Mouse (Mus musculus) intestine, embryonic 15.5 days (tissue): ENCODE results near the gene 4932438H23Rik. TPM values are rescaled to one million over a fixed set of nuclear protein-coding genes. Genes with fewer than 3 reads are reported as not detected.

Source experiments
- ATAC-seq: fragments of 200-750 bp; cut with Nextera tagmentation; 2 replicates; pipeline ENCODE4 v1.8.0; 2017; ENCODE audit warnings: moderate TSS enrichment, moderate library complexity
- H3K27ac ChIP-seq: fragments of 300-500 bp; sonication (generic); 2 replicates; pipeline ENCODE4 v1.5.1; 2015; ENCODE audit warnings: mild to moderate bottlenecking, inconsistent platforms
- H3K27me3 ChIP-seq: fragments of 300-500 bp; sonication (generic); replicated peaks from 2 replicates; pipeline ENCODE4 v1.6.1; 2015; ENCODE audit warnings: inconsistent platforms
- H3K36me3 ChIP-seq: fragments of 300-500 bp; sonication (generic); 2 replicates; pipeline ENCODE4 v1.6.1; 2015; ENCODE audit warnings: inconsistent platforms
- H3K4me1 ChIP-seq: fragments of 300-500 bp; sonication (generic); replicated peaks from 2 replicates; pipeline ENCODE4 v1.6.1; 2015; ENCODE audit warnings: inconsistent platforms
- H3K4me2 ChIP-seq: fragments of 300-500 bp; sonication (generic); replicated peaks from 2 replicates; pipeline ENCODE4 v1.6.1; 2015; ENCODE audit warnings: mild to moderate bottlenecking, inconsistent platforms
- H3K4me3 ChIP-seq: fragments of 300-500 bp; sonication (generic); replicated peaks from 2 replicates; pipeline ENCODE4 v1.5.1; 2015; ENCODE audit warnings: inconsistent platforms
- H3K9ac ChIP-seq: fragments of 300-500 bp; sonication (generic); 2 replicates; pipeline ENCODE4 v1.6.1; 2015; ENCODE audit warnings: inconsistent platforms
- H3K9me3 ChIP-seq: fragments of 300-500 bp; sonication (generic); 2 replicates; pipeline ENCODE4 v1.6.1; 2016; ENCODE audit warnings: inconsistent platforms
- WGBS: fragments of 180-500 bp; shearing (Covaris S2); methylation state at CpG from one replicate; pipeline ENCODE4 v1.1.7; 2015; 5-methylcytosine and 5-hydroxymethylcytosine counted together
- polyA plus RNA-seq: library from polyadenylated mRNA; unstranded; fragments of >200 nt; fragmentation: Nextera tagmentation; extraction: Ambion mirVana; gene quantifications from 2 replicates; pipeline ENCODE4 v1.2.1, GENCODE M21; 2015

4932438H23Rik gene
- 0.26 and 0.53 TPM in 2 replicates for polyA plus RNA-seq

DNA sequence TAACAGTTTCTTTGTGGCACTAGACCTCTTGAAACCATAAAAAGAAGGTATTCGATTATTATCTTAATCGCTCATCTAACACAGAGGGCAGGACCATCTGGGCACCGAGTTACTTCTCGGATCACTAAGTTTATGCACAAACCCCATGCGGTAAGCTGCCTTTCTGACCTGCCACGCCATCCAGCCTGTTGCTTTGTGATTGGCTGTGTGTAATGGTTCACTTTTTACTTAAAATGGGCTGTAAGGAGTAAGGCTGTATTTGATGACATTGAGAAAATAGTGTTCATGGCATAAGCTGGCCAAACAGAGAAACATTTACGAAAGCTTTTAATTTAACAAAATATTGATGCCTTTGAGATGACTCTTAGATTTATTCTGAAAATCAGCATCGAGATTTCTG is at the start of gene 4932438H23Rik:
Gene 4932438H23Rik (minus strand): TSS at position 101 of the 400 bp plus-strand sequence.
- no peak within 1 kb of the TSS for H3K9ac ChIP-seq
- H3K27me3 ChIP-seq: no peaks in the 10 kb centered on the region
- H3K36me3 ChIP-seq: no peaks in the 10 kb centered on the region
- H3K9me3 ChIP-seq: no peaks in the 10 kb centered on the region
- H3K4me3 ChIP-seq: no peak within 1 kb of the TSS
- H3K4me2 ChIP-seq: no peak within 1 kb of the TSS
- no peaks in the 10 kb centered on the region for H3K4me1 ChIP-seq
- ATAC-seq: no peak
- WGBS: 85% methylated on average over 8 of the region's 8 CpGs
- H3K27ac ChIP-seq: no peak within 1 kb of the TSS

DNA sequence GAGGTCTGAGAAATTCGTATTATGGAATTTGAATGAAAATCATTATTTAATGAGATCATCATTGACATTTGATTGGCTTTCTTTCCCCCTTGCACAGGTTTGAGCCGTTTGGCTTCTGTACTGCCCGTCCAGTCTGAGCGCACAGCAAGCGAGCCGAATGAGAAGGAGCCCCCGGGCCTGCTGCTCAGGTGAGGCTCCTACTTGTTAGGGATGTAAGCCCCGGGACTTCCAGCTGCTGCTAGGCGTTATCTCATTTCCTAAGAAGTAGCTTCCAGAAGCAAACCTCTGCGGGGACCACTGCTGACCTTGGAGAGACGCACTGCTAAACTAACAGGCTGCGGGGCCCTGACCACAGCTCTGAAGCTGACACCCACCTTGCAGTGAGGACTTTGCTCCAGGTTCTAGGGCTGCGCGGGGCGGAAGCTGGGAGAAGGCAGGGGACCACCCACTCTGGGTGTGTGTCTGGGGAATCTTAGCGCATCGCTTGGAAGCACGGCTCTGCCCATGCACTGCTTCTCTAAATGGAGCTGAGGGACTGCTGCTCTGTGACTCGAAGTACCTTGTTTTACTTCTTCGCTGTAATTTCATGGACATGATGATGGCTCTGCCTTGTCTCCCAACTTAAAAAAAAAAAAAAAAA is 46.2 kb upstream of the 4932438H23Rik start:
- no peak overlapping the region for H3K4me2 ChIP-seq
- no peak overlapping the region for H3K4me3 ChIP-seq
- no peaks in the 10 kb centered on the region for H3K36me3 ChIP-seq
- ATAC-seq: no peak
- H3K27ac ChIP-seq: no peak overlapping the region
- no peaks in the 10 kb centered on the region for H3K9me3 ChIP-seq
- 29% methylated on average over 20 of the region's 20 CpGs for WGBS
- H3K4me1 ChIP-seq: no peaks in the 10 kb centered on the region
- H3K9ac ChIP-seq: no peak overlapping the region
- peaks cover 24% of the 10 kb centered on the region for H3K27me3 ChIP-seq

GRCm38 (mm10) chr16:91140457-91140856 is 45.5 kb upstream of the 4932438H23Rik start:
- H3K27me3 ChIP-seq: peaks cover 24% of the 10 kb centered on the region
- H3K4me3 ChIP-seq: no peak overlapping the region
- WGBS: 33% methylated on average over 10 of the region's 10 CpGs
- ATAC-seq: no peak
- H3K4me2 ChIP-seq: no peak overlapping the region
- H3K27ac ChIP-seq: no peak overlapping the region
- no peaks in the 10 kb centered on the region for H3K4me1 ChIP-seq
- no peak overlapping the region for H3K9ac ChIP-seq
- H3K9me3 ChIP-seq: no peaks in the 10 kb centered on the region
- H3K36me3 ChIP-seq: no peaks in the 10 kb centered on the region

DNA sequence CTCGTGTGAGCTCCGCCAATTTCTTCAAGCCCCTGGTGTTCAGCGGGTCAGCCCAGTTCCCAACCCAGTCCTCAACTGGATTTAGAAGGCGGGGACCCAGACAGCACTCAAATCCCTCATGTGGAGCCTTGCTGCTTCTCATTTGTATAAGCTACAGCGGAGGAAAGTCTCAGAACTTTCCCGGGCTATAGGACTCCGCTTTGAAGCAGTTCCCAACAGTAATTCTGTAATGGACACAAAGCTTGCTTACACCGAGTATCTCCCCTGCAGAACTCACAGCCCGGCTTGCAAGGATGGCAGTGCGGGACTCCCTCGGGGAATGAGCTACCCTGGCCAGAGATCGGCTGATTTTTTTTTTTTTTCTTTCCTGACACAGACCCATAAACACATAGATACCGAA is 45.1 kb upstream of the 4932438H23Rik start:
- Histone ChIP-seq H3K27me3 (peaks cover 24% of the 10 kb centered on the region), H3K9me3 (no peaks in the 10 kb centered on the region), H3K4me3 (no peak overlapping the region), H3K27ac (no peak overlapping the region), H3K4me1 (no peaks in the 10 kb centered on the region), H3K36me3 (no peaks in the 10 kb centered on the region), H3K4me2 (no peak overlapping the region), H3K9ac (no peak overlapping the region)
- 17% methylated on average over 13 of the region's 13 CpGs for WGBS
- no peak for ATAC-seq

- Histone ChIP-seq H3K4me1 (no peaks in the 10 kb centered on the region), H3K27ac (no peak overlapping the region), H3K9me3 (no peaks in the 10 kb centered on the region), H3K9ac (no peak overlapping the region), H3K4me3 (no peak overlapping the region), H3K4me2 (no peak overlapping the region), H3K36me3 (no peaks in the 10 kb centered on the region), H3K27me3 (peaks cover 24% of the 10 kb centered on the region)
- no peak for ATAC-seq
- WGBS: 28% methylated on average over 10 of the region's 10 CpGs
These were observed 44.6 kb upstream of the 4932438H23Rik start for GRCm38 (mm10) chr16:91139481-91139880.

- Histone ChIP-seq H3K4me1 (no peaks in the 10 kb centered on the region), H3K36me3 (no peaks in the 10 kb centered on the region), H3K9me3 (no peaks in the 10 kb centered on the region), H3K4me3 (no peak overlapping the region), H3K4me2 (no peak overlapping the region), H3K27ac (no peak overlapping the region), H3K27me3 (peaks cover 24% of the 10 kb centered on the region), H3K9ac (no peak overlapping the region)
- no peak for ATAC-seq
- 90% methylated on average over 3 of the region's 3 CpGs for WGBS
These were observed 43.8 kb upstream of the 4932438H23Rik start for GRCm38 (mm10) chr16:91138736-91139135.

- H3K4me3 ChIP-seq: no peak overlapping the region
- 93% methylated on average over 7 of the region's 7 CpGs for WGBS
- no peaks in the 10 kb centered on the region for H3K9me3 ChIP-seq
- no peaks in the 10 kb centered on the region for H3K4me1 ChIP-seq
- no peak overlapping the region for H3K27ac ChIP-seq
- H3K27me3 ChIP-seq: peaks cover 24% of the 10 kb centered on the region
- no peak for ATAC-seq
- no peaks in the 10 kb centered on the region for H3K36me3 ChIP-seq
- no peak overlapping the region for H3K4me2 ChIP-seq
- no peak overlapping the region for H3K9ac ChIP-seq
These were observed 43.2 kb upstream of the 4932438H23Rik start for GRCm38 (mm10) chr16:91138151-91138550.

DNA sequence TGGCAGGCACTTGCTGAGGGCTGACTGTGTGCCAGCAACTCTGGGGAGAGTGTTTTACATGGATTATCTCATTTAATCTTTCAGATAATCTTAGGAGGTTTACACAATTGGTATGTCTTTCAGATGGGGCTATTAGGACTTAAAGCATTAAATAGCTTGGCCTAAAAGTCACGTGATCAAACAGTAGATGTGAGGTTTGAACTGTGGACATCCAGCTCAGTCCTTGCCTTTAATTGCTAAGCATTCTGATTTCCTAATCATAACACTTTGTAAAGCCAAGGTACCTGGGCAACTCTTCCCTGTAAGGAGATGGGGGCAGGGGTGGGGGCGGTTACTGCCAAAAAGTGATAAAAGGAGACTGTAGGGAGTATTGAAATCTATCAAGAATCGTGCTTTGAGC is 41.7 kb upstream of the 4932438H23Rik start:
- no peak overlapping the region for H3K27ac ChIP-seq
- peaks cover 24% of the 10 kb centered on the region for H3K27me3 ChIP-seq
- no peak overlapping the region for H3K9ac ChIP-seq
- no peaks in the 10 kb centered on the region for H3K9me3 ChIP-seq
- no peak overlapping the region for H3K4me2 ChIP-seq
- no peak overlapping the region for H3K4me3 ChIP-seq
- no peak for ATAC-seq
- WGBS: 76% methylated on average over 3 of the region's 3 CpGs
- H3K4me1 ChIP-seq: no peaks in the 10 kb centered on the region
- H3K36me3 ChIP-seq: no peaks in the 10 kb centered on the region

GRCm38 (mm10) chr16:91129916-91130315 is 35.0 kb upstream of the 4932438H23Rik start:
- no peak overlapping the region for H3K9ac ChIP-seq
- no peaks in the 10 kb centered on the region for H3K9me3 ChIP-seq
- H3K4me1 ChIP-seq: no peaks in the 10 kb centered on the region
- no peak overlapping the region for H3K4me3 ChIP-seq
- H3K27me3 ChIP-seq: no peaks in the 10 kb centered on the region; the same call in 1 of the 2 replicates
- no peak overlapping the region for H3K4me2 ChIP-seq
- H3K36me3 ChIP-seq: no peaks in the 10 kb centered on the region
- 79% methylated on average over 15 of the region's 15 CpGs for WGBS
- no peak overlapping the region for H3K27ac ChIP-seq
- no peak for ATAC-seq

DNA sequence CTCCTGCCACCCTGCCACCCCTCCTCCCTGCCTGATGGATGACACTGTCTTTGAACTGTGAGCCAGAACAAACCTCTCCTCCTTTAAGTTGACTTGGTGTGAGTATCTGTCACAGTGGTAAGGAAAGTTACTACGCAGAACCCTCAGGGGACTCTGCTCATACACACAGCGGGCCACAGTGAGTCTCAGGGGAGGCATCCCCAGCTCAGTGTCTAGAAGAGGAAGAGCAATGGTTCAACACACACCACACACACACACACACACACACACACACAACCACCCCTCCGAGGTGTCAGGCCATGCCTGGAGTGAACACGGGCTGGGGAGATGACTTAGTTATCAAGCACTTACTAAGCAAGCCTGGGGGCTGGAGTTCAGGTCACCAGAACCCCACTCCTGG is 33.5 kb upstream of the 4932438H23Rik start:
- no peak for ATAC-seq
- H3K9ac ChIP-seq: no peak overlapping the region
- no peak overlapping the region for H3K27ac ChIP-seq
- H3K9me3 ChIP-seq: no peaks in the 10 kb centered on the region
- no peaks in the 10 kb centered on the region for H3K36me3 ChIP-seq
- H3K4me3 ChIP-seq: no peak overlapping the region
- H3K4me1 ChIP-seq: no peaks in the 10 kb centered on the region
- WGBS: 74% methylated on average over 4 of the region's 4 CpGs
- no peak overlapping the region for H3K4me2 ChIP-seq
- no peaks in the 10 kb centered on the region; the same call in 1 of the 2 replicates for H3K27me3 ChIP-seq

DNA sequence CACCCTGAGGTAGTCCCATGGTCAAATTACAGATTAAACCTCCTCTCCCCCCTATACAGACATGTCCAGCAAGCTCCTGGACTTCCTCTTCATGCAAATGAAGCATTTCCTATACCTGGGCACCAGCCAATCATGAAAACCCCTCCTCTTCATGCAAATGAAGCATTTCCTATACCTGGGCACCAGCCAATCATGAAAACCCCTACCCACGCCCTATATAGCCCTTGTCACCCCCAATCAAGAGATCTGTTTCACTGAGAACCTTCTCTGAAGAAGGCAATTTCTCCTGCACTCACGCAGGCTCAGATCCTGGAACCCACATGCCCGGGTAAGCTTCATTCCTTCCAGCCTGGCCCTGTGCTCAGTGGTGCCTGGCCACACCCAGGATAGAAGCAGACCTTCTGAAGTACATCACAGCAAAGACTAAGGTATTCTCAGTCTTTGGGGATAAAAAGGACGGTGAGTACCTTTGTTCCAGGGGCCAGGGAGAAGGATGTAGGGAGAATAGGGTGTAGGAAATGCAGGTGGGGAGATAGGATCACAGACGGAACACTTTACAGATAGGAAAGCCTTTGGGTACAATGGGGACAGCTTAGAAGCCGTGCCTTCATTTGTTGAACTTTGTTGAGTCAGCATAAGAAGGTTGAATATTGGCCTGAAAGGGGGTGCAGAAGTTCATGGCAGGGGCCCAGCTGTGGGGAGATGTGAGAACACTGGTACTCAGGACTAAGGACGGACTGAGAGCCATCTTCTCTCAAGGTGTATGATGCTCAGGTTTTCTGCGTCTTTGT is 32.0 kb upstream of the 4932438H23Rik start:
- H3K9ac ChIP-seq: no peak overlapping the region
- H3K4me1 ChIP-seq: no peaks in the 10 kb centered on the region
- no peaks in the 10 kb centered on the region for H3K9me3 ChIP-seq
- H3K4me2 ChIP-seq: no peak overlapping the region
- H3K4me3 ChIP-seq: no peak overlapping the region
- H3K27me3 ChIP-seq: no peaks in the 10 kb centered on the region; the same call in 1 of the 2 replicates
- no peaks in the 10 kb centered on the region for H3K36me3 ChIP-seq
- ATAC-seq: no peak
- no peak overlapping the region for H3K27ac ChIP-seq
- 82% methylated on average over 8 of the region's 8 CpGs for WGBS

DNA sequence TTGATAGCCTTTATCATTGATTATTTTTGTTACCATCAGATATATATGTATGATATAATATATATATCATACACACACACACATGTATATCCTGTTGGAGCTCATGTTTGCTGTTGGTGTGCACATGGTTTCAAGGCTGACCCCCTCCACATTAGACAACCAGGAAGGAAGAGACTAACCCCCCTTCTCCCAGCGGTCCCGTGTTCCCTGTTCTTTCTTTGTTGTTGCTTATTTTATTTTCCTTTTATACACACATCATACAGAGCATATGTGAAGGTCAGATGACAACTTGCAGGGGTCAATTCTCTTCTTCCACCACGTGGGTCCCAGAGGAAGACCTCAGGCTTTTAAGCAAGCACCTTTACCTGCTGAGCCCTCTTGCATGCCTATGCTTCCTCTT is 29.3 kb upstream of the 4932438H23Rik start:
- ATAC-seq: no peak
- Histone ChIP-seq H3K36me3 (no peaks in the 10 kb centered on the region), H3K4me3 (no peak overlapping the region), H3K4me1 (no peaks in the 10 kb centered on the region), H3K9me3 (no peaks in the 10 kb centered on the region), H3K4me2 (no peak overlapping the region), H3K27ac (no peak overlapping the region), H3K9ac (no peak overlapping the region), H3K27me3 (no peaks in the 10 kb centered on the region; the same call in 1 of the 2 replicates)
- 73% methylated on average over 3 of the region's 3 CpGs for WGBS

GRCm38 (mm10) chr16:91123821-91124220 is 28.9 kb upstream of the 4932438H23Rik start:
- H3K4me1 ChIP-seq: no peaks in the 10 kb centered on the region
- no peaks in the 10 kb centered on the region; the same call in 1 of the 2 replicates for H3K27me3 ChIP-seq
- H3K27ac ChIP-seq: no peak overlapping the region
- ATAC-seq: no peak
- H3K9me3 ChIP-seq: no peaks in the 10 kb centered on the region
- H3K4me3 ChIP-seq: no peak overlapping the region
- no peaks in the 10 kb centered on the region for H3K36me3 ChIP-seq
- H3K9ac ChIP-seq: no peak overlapping the region
- H3K4me2 ChIP-seq: no peak overlapping the region
- 79% methylated on average over 1 of the region's 1 CpGs for WGBS
